8 mouse cellular contexts compared by ENCODE assay signal in genomic region chr7:16043861-16044435, GRCm38 (mm10). TPM values are rescaled to one million over a fixed set of nuclear protein-coding genes. Genes with fewer than 3 reads are reported as not detected.
DNase-seq lines count a peak whose midpoint lies in the region; ATAC-seq lines count a peak whose summit lies in the region.

No protein-coding gene starts in this region.

- peaks cover 4% of the 10 kb centered on the region; the same call in 1 of the 2 replicates for H3K36me3 ChIP-seq in kidney, embryonic 14.5 days (ENCODE audit: control insufficient read depth, insufficient read depth, low read length)
- H3K36me3 ChIP-seq in hindbrain, embryonic 13.5 days, result no peaks in the 10 kb centered on the region
- no peaks in the 10 kb centered on the region for H3K36me3 ChIP-seq in midbrain, embryonic 15.5 days (replicated peaks)

- no peak overlapping the region for H3K4me3 ChIP-seq in kidney, embryonic 14.5 days (ENCODE audit: low read length)
- 0 out of 2 replicates have a peak overlapping the region, but pooled peaks have one; percentile 2 for H3K4me3 ChIP-seq in hindbrain, embryonic 13.5 days
- peak overlapping the region; percentile 3; the same call in 1 of the 2 replicates for H3K4me3 ChIP-seq in midbrain, embryonic 15.5 days

- DNase-seq in kidney, postnatal 10 days, result no peak
- DNase-seq in embryo, embryonic 10.5 days (ENCODE audit: low spot score), result peak; percentile 56
- no peak for DNase-seq in MN1 (ENCODE audit: low spot score)
- no peak for DNase-seq in right cerebral cortex, postnatal 10 days (ENCODE audit: low spot score in 2 of 2)
- no peak for DNase-seq in thymus, postnatal 25 days

- WGBS in kidney, embryonic 14.5 days, result 58% methylated on average over 3 of the region's 3 CpGs
- WGBS in hindbrain, embryonic 13.5 days, result 13% methylated on average over 3 of the region's 3 CpGs
- 10% methylated on average over 3 of the region's 3 CpGs for WGBS in midbrain, embryonic 15.5 days

- no peaks in the 10 kb centered on the region for H3K9me3 ChIP-seq in kidney, embryonic 14.5 days (ENCODE audit: control insufficient read depth, low read length)
- H3K9me3 ChIP-seq in hindbrain, embryonic 13.5 days, result no peaks in the 10 kb centered on the region
- H3K9me3 ChIP-seq in midbrain, embryonic 15.5 days, result no peaks in the 10 kb centered on the region

- no peaks in the 10 kb centered on the region for H3K27me3 ChIP-seq in kidney, embryonic 14.5 days (ENCODE audit: control insufficient read depth, insufficient read depth, low read length)
- no peaks in the 10 kb centered on the region for H3K27me3 ChIP-seq in hindbrain, embryonic 13.5 days
- no peaks in the 10 kb centered on the region for H3K27me3 ChIP-seq in midbrain, embryonic 15.5 days (replicated peaks)

- H3K4me1 ChIP-seq in kidney, embryonic 14.5 days (ENCODE audit: control insufficient read depth, insufficient read depth, low read length), result peaks cover 25% of the 10 kb centered on the region
- peaks cover 55% of the 10 kb centered on the region for H3K4me1 ChIP-seq in hindbrain, embryonic 13.5 days (replicated peaks)
- peaks cover 40% of the 10 kb centered on the region for H3K4me1 ChIP-seq in midbrain, embryonic 15.5 days

- no peak overlapping the region; the same call in 1 of the 2 replicates for H3K9ac ChIP-seq in kidney, embryonic 14.5 days (ENCODE audit: low read depth, low read length)
- peak overlapping the region; percentile 100 for H3K9ac ChIP-seq in hindbrain, embryonic 13.5 days
- peak overlapping the region; percentile 24; the same call in 1 of the 2 replicates for H3K9ac ChIP-seq in midbrain, embryonic 15.5 days

- no peak for ATAC-seq in kidney, embryonic 14.5 days (ENCODE audit: low FRiP score, low TSS enrichment)
- no peak for ATAC-seq in hindbrain, embryonic 13.5 days (ENCODE audit: low FRiP score)
- ATAC-seq in midbrain, embryonic 15.5 days (replicated peaks), result no peak

- peak overlapping the region; percentile 12; the same call in 1 of the 2 replicates for H3K4me2 ChIP-seq in kidney, embryonic 14.5 days (replicated peaks; ENCODE audit: low read depth, low read length)
- peak overlapping the region; percentile 83 for H3K4me2 ChIP-seq in hindbrain, embryonic 13.5 days
- H3K4me2 ChIP-seq in midbrain, embryonic 15.5 days, result peak overlapping the region; percentile 85

- no peak overlapping the region; the same call in 1 of the 2 replicates for H3K27ac ChIP-seq in kidney, embryonic 14.5 days (ENCODE audit: low read depth, low read length)
- peak overlapping the region; percentile 69 for H3K27ac ChIP-seq in hindbrain, embryonic 13.5 days
- H3K27ac ChIP-seq in midbrain, embryonic 15.5 days, result peak overlapping the region; percentile 36; the same call in 1 of the 2 replicates

RNA-seq across cellular contexts. Expression of gene Bicra, which starts 3.8 kb away (rescaled TPM):
- polyA plus RNA-seq in kidney, embryonic 14.5 days (2014; fragmentation: Nextera tagmentation; extraction: Ambion mirVana), result 6.9 and 10.0 TPM in 2 replicates
- polyA plus RNA-seq in hindbrain, embryonic 13.5 days (2015; fragmentation: Nextera tagmentation; extraction: Ambion mirVana), result 8.2 and 8.4 TPM in 2 replicates
- polyA plus RNA-seq in midbrain, embryonic 15.5 days (2015; fragmentation: Nextera tagmentation; extraction: Ambion mirVana), result 9.2 TPM in 2 replicates

RNA-seq across cellular contexts. Expression of gene Zfp541, which starts 17.7 kb away (rescaled TPM):
- polyA plus RNA-seq in kidney, embryonic 14.5 days (2014; fragmentation: Nextera tagmentation; extraction: Ambion mirVana), result 0.04 and 0.07 TPM in 2 replicates
- polyA plus RNA-seq in hindbrain, embryonic 13.5 days (2015; fragmentation: Nextera tagmentation; extraction: Ambion mirVana), result 0.09 TPM in 2 replicates
- polyA plus RNA-seq in midbrain, embryonic 15.5 days (2015; fragmentation: Nextera tagmentation; extraction: Ambion mirVana), result 0.05 and 0.10 TPM in 2 replicates

RNA-seq across cellular contexts. Expression of gene Napa, which starts 54.3 kb away (rescaled TPM):
- 179 and 188 TPM in 2 replicates for polyA plus RNA-seq in kidney, embryonic 14.5 days (2014; fragmentation: Nextera tagmentation; extraction: Ambion mirVana)
- polyA plus RNA-seq in hindbrain, embryonic 13.5 days (2015; fragmentation: Nextera tagmentation; extraction: Ambion mirVana), result 212 and 237 TPM in 2 replicates
- 224 and 234 TPM in 2 replicates for polyA plus RNA-seq in midbrain, embryonic 15.5 days (2015; fragmentation: Nextera tagmentation; extraction: Ambion mirVana)

Comparison
In these comparisons a context has a peak if more than half of its experiments do, and no peak if none do; other contexts are left out.
1. H3K4me2 ChIP-seq: peak in every context shown above with its lines; median percentile 85 in midbrain, embryonic 15.5 days; 83 in hindbrain, embryonic 13.5 days; 12 in kidney, embryonic 14.5 days.